Mouse (Mus musculus) bone marrow macrophage, adult 2 months (primary cell): ENCODE data around the gene Gm17334.

Experiments
- CTCF ChIP-seq: IDR thresholded peaks from 2 replicates; pipeline ENCODE4 v1.5.1; 2012; ENCODE audit warnings: low read depth, mild to moderate bottlenecking, low read length, moderate library complexity
- POLR2A ChIP-seq: IDR thresholded peaks from 2 replicates; pipeline ENCODE4 v1.6.1; 2012; ENCODE audit warnings: mild to moderate bottlenecking, low read depth, low read length, borderline replicate concordance

DNA sequence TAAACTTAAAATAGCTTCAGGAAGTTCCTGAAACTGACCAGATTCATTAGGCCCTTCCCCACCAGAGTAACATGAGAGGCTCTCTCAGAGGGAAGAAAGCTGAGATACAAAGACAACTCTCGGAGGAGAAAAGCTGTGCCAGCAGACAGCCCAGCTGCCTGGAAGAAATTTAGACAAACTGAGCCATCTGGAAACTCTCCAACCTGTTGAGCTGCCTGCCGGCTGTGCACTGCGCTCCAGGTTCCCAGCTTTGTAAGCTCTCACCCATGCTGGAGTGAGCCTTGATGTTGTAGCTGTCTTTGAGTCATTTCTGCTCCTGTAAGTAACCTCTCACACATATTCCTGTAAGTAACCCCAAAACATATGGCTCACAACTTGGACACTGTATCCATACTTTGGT, 20.0 kb upstream of the Gm17334 start:
- no peak for TF ChIP-seq POLR2A
- no peak for TF ChIP-seq CTCF
